Mouse (Mus musculus) mouse trophoblast stem cell (cell line): ENCODE results near the gene Phf19.

Experiments
- in situ Hi-C, 2 experiments: fragments of 300-500 bp; cut with MseI, MboI; formaldehyde crosslinking; loops; 2 replicates in 1 of 2; 3 replicates in 1 of 2; pipeline ENCODE4 v1.15.1; 2025

The Phf19 gene

DNA sequence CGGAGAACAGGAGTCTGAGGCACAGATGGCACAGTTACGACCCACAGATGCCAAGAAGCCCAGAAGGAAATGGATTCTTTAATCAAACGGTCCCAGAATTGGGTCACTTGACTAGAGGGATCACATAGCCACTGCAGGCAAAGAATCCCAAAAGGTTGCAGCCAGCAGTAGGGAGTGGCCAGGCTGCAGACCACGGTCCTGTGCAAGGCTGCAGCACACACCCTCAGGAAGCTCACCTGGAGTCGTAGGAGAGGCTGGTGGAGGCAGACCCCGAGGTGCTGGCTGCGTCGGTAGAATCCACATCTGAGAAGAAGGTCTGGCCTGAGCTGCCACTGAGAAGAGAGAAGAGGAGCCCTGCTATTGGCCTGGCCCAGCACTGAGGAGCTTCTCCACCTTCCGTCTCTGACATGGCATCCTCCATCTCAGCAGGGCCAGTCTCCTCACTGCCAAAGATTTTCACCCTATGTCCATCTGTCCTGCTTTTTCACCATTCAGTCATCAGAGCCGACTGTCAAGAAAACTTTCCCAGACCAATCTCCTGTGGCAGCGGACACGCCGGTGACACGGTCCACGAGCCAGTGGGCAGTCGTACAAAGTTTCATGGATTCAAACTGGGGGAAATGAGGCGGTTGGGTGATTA is 16.9 kb downstream of the Phf19 start:
- in situ Hi-C loops = no loop called here

GRCm38 (mm10) chr2:34895503-34896113 is 18.2 kb downstream of the Phf19 start:
- in situ Hi-C loops = no loop called here

DNA sequence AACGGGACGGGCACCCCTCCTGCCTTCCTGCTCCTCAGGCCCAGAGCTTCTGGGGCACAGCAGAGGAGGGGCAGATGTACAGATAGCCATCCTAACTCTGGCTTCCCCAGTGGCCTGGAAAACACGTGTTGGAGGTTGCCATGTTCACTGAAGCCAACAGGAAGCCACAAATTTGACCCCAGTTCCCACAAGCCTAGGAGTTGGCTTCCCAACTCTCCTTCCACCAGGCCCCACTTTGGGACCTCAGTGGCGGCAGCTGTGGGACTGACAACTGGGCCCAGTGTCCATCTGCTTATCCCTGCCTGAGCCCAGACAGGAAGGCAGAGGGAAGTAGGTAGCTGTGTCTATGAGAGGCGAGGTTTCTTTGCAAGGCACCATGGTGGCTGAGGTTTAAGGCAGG is 19.9 kb downstream of the Phf19 start:
- in situ Hi-C loops = no loop called here

DNA sequence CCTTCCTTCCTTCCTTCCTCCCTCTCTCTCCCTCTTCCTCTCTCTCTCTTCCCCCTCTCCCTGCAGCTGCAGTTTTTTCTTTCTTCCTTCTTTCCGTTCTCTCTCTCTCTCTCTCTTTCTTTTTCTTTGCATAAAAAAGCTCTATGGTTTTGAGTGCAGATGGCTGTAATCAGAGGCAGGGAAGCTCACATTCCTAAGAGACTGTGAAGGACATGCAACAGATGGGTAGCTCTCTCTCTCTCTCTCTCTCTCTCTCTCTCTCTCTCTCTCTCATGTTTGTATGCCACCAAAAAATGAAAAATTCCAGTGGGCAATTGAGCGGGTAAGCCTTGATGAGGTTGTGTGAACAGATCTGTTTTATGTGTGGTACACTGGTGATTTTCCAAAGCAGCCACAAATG is 29.6 kb downstream of the Phf19 start:
- in situ Hi-C loops = no loop called here

- in situ Hi-C loops = no loop called here
These were observed 30.6 kb downstream of the Phf19 start for GRCm38 (mm10) chr2:34883190-34883589.

DNA sequence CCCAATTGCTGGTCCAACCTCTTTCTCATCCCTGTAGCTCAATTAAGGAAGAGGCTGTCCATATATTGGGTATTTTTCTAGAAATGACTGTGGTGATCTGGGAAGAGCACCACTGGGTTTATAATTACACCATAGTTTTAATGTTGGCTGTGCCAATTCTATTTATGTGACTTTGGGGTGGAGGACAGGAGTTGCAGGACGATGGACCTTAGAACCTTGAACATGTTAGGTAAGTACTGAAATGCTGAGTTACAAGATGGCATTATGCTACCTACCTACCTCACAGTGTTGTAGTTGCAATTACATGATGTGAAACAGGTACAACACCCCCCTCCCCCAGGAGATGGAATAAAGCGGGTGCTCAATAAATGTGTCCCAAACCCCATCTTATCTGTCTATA is 31.1 kb downstream of the Phf19 start:
- in situ Hi-C loops = no loop called here

- in situ Hi-C loops = no loop called here
These were observed 33.8 kb downstream of the Phf19 start for GRCm38 (mm10) chr2:34880054-34880453.

DNA sequence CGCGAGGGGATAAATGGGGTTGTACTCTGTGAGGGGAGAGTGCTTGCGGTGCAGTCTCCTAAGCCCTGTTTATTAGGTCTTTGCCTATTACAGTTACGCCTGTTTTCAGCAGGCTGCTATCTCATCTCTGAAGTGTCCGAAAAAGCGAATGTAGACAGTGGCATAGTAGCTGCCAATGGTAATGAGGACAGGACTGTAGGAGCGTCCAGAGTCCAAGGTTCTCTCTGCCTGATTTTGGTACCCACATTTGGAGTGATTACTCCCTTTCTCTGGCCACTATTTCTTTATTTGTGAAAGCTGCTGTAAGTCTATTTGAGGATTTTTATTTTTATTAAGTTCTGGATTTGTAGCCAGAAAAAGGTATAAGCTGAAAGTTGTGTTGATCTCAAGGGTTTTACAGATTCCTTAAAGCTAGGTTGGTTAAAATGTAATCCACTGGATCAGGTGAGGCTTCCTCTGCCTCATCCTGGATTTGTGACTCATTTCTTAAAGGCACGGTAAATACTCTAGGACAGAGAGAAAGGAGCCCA is 38.9 kb downstream of the Phf19 start, which contains the start of gene Psmd5:
Gene Psmd5 (minus strand): TSS at position 153 of the 530 bp plus-strand sequence.
- in situ Hi-C loops = no loop called here

- in situ Hi-C loops = no loop called here
These were observed 39.6 kb downstream of the Phf19 start, which contains the start of gene Cutal for GRCm38 (mm10) chr2:34874271-34874670. Cutal (plus strand) TSS chr2:34874396.

GRCm38 (mm10) chr2:34870520-34871474 is 43.0 kb downstream of the Phf19 start:
- in situ Hi-C loops = no loop called here

- in situ Hi-C loops = no loop called here
These were observed 44.1 kb downstream of the Phf19 start for GRCm38 (mm10) chr2:34869680-34870079.

DNA sequence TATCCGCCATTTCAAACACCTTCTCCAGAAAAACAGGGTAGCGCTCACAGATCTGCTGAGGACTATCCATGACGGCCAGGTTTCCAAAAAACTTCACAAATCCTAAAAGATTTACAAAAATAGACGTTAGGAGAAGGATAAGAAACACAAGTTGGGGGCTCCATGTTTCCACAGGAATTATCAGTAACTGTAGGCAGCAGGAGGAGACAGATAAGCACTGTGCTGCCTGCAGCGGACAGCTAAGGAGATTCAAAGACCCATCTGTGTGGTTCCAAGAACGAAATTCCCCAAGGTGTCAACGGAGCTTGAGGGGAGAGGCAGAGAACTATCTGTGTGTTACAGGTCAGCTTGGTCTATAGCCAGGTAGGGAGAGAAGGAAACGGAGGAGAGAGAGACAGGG is 56.1 kb downstream of the Phf19 start:
- in situ Hi-C loops = no loop called here

GRCm38 (mm10) chr2:34855265-34855664 is 58.6 kb downstream of the Phf19 start:
- in situ Hi-C loops = no loop called here

- in situ Hi-C loops = no loop called here
These were observed 66.1 kb downstream of the Phf19 start for GRCm38 (mm10) chr2:34847702-34848101.
